ENCODE assay signal across 25 mouse cellular contexts in the genomic region with DNA sequence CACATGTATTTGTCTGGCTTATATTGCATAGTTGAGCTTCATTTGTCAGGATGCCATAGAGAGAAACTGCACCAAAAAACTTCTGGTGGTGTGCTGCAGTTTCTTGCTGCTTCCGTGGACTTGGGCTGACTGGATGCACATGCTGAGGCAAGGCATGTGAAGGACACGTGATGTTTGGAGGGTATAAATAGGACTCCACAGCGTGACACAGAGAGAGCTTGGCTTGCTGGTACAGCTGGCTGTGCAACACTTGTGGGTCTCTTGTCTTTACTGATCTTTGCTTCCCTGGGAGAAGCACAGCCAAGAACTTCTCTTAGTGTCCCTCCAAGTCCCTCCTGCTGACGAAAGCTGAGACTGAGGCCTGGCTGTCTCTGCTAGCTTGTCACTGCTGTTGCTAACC.
DNase-seq lines count a peak whose midpoint lies in the region; ATAC-seq and TF ChIP-seq lines count a peak whose summit lies in the region.
"Had no signal": no experiment of that assay in that cellular context is flagged by ENCODE, and none has a peak within 500 bp of the region (broad histone marks: within the 10 kb centered on the region; RNA-seq: fewer than 3 reads in every experiment).

No protein-coding gene starts in this region.

- no peak overlapping the region for H3K4me2 ChIP-seq in midbrain, embryonic 11.5 days
- no peak overlapping the region for H3K4me2 ChIP-seq in midbrain, embryonic 14.5 days (ENCODE audit: low read length)
- no peak overlapping the region for H3K4me2 ChIP-seq in CH12.LX (ENCODE audit: insufficient read depth, low read depth, poor library complexity, severe bottlenecking)
- H3K4me2 ChIP-seq in myocyte (ENCODE audit: low read depth) = peak overlapping the region; percentile 48
- H3K4me2 ChIP-seq: embryonic facial prominence, embryonic 12.5 days; embryonic facial prominence, embryonic 15.5 days; heart, embryonic 13.5 days; hindbrain, embryonic 12.5 days; hindbrain, embryonic 15.5 days had no signal

- H3ac ChIP-seq in myocyte (ENCODE audit: control insufficient read depth, insufficient read length) = no peak overlapping the region

- H3K27ac ChIP-seq in gastrocnemius, adult 2 months = no peak overlapping the region; the same call in 1 of the 2 replicates
- H3K27ac ChIP-seq in midbrain, embryonic 11.5 days (ENCODE audit: low read depth, low read length) = no peak overlapping the region
- H3K27ac ChIP-seq in midbrain, embryonic 14.5 days (replicated peaks; ENCODE audit: low read depth, low read length) = no peak overlapping the region
- H3K27ac ChIP-seq in CH12.LX (ENCODE audit: insufficient read depth, low read depth) = no peak overlapping the region
- H3K27ac ChIP-seq: embryonic facial prominence, embryonic 12.5 days; embryonic facial prominence, embryonic 15.5 days; heart, embryonic 13.5 days; hindbrain, embryonic 12.5 days; hindbrain, embryonic 15.5 days had no signal

- no peak for TF ChIP-seq POLR2A in CH12.LX (IDR thresholded peaks at IDR 0.05; ENCODE audit: low read depth, low read length)
- no peak for TF ChIP-seq POLR2A in myocyte (IDR thresholded peaks at IDR 0.05; ENCODE audit: insufficient read length, low read depth)

- no peaks in the 10 kb centered on the region for H3K79me2 ChIP-seq in CH12.LX (replicated peaks; ENCODE audit: control insufficient read depth, extremely low read depth, insufficient read depth, poor library complexity, severe bottlenecking)
- H3K79me2 ChIP-seq in myocyte (ENCODE audit: control insufficient read depth, insufficient read depth) = no peaks in the 10 kb centered on the region

- no peak overlapping the region for H3K4me3 ChIP-seq in gastrocnemius, adult 2 months
- no peak overlapping the region for H3K4me3 ChIP-seq in midbrain, embryonic 11.5 days (ENCODE audit: low read depth, low read length)
- H3K4me3 ChIP-seq in midbrain, embryonic 14.5 days (replicated peaks; ENCODE audit: low read depth, low read length) = no peak overlapping the region
- no peak overlapping the region for H3K4me3 ChIP-seq in CH12.LX (replicated peaks in 1 of 3; ENCODE audit: low read depth in 2 of 3, low read length in 2 of 3, poor library complexity in 1 of 3)
- no peak overlapping the region for H3K4me3 ChIP-seq in myocyte
- H3K4me3 ChIP-seq: embryonic facial prominence, embryonic 12.5 days; embryonic facial prominence, embryonic 15.5 days; heart, embryonic 13.5 days; hindbrain, embryonic 12.5 days; hindbrain, embryonic 15.5 days had no signal

- DNase-seq in gastrocnemius, adult 2 months = peak; percentile 38
- no peak for DNase-seq in gastrocnemius, postnatal 4 days (ENCODE audit: low spot score in 2 of 2)
- peak; percentile 61 for DNase-seq in midbrain, embryonic 11.5 days (ENCODE audit: low spot score, missing footprints)
- DNase-seq in midbrain, embryonic 14.5 days = no peak
- no peak for DNase-seq in CH12.LX (ENCODE audit: extremely low read depth)
- no peak for DNase-seq in thymus, postnatal 14 days
- DNase-seq in kidney, postnatal 4 days = no peak
- DNase-seq: adrenal gland, adult 2 months; adrenal gland, postnatal 14 days; cerebellum, adult 11 months; cerebellum, adult 2 months; cerebellum, adult 9-11 months; cerebellum, postnatal 25 days; forebrain, postnatal 0 days; gastrocnemius, postnatal 14 days had no signal

- no peak overlapping the region for H3K9ac ChIP-seq in midbrain, embryonic 11.5 days (ENCODE audit: low read length)
- H3K9ac ChIP-seq in midbrain, embryonic 14.5 days (replicated peaks; ENCODE audit: low read length) = no peak overlapping the region
- no peak overlapping the region for H3K9ac ChIP-seq in CH12.LX (ENCODE audit: insufficient read depth, low read depth)
- H3K9ac ChIP-seq: embryonic facial prominence, embryonic 12.5 days; embryonic facial prominence, embryonic 15.5 days; forebrain, postnatal 0 days; heart, embryonic 13.5 days; hindbrain, embryonic 12.5 days; hindbrain, embryonic 15.5 days had no signal

- no peaks in the 10 kb centered on the region for H3K9me3 ChIP-seq in midbrain, embryonic 11.5 days (ENCODE audit: control insufficient read depth, low read length)
- H3K9me3 ChIP-seq in midbrain, embryonic 14.5 days (ENCODE audit: control insufficient read depth, low read length) = no peaks in the 10 kb centered on the region
- H3K9me3 ChIP-seq in CH12.LX (replicated peaks; ENCODE audit: low read length) = no peaks in the 10 kb centered on the region
- H3K9me3 ChIP-seq: embryonic facial prominence, embryonic 12.5 days; embryonic facial prominence, embryonic 15.5 days; heart, embryonic 13.5 days; hindbrain, embryonic 12.5 days; hindbrain, embryonic 15.5 days had no signal

- no peak for TF ChIP-seq RAD21 in CH12.LX (IDR thresholded peaks at IDR 0.05; ENCODE audit: low read depth, low read length)

- no peaks in the 10 kb centered on the region for H3K27me3 ChIP-seq in midbrain, embryonic 11.5 days (ENCODE audit: control insufficient read depth, insufficient read depth, low read length)
- H3K27me3 ChIP-seq in midbrain, embryonic 14.5 days (ENCODE audit: control insufficient read depth, insufficient read depth, low read length) = no peaks in the 10 kb centered on the region
- H3K27me3 ChIP-seq in CH12.LX (replicated peaks) (peaks cover 27% of the 10 kb centered on the region), myocyte (ENCODE audit: control insufficient read depth, insufficient read depth, insufficient read length) (no peaks in the 10 kb centered on the region)
- H3K27me3 ChIP-seq: embryonic facial prominence, embryonic 12.5 days; embryonic facial prominence, embryonic 15.5 days; heart, embryonic 13.5 days; hindbrain, embryonic 12.5 days; hindbrain, embryonic 15.5 days had no signal

- intact Hi-C loops in gastrocnemius, adult 2 months (cut with DNase I) = loop anchor here (10.0 kb wide), 1 partner anchor 367 kb away; no protein-coding TSS in a partner anchor

- 82% methylated on average over 4 of the region's 4 CpGs for WGBS in midbrain, embryonic 11.5 days
- WGBS in midbrain, embryonic 14.5 days = 89% methylated on average over 4 of the region's 4 CpGs

- H3K36me3 ChIP-seq in midbrain, embryonic 11.5 days (ENCODE audit: control insufficient read depth, insufficient read depth, low read length) = no peaks in the 10 kb centered on the region
- H3K36me3 ChIP-seq in midbrain, embryonic 14.5 days (ENCODE audit: control insufficient read depth, insufficient read depth, low read length) = no peaks in the 10 kb centered on the region
- H3K36me3 ChIP-seq in CH12.LX (replicated peaks in 1 of 2; ENCODE audit: control insufficient read depth in 1 of 2, insufficient read depth in 1 of 2, low read length in 1 of 2) (no peaks in the 10 kb centered on the region), myocyte (ENCODE audit: control insufficient read depth, insufficient read depth) (no peaks in the 10 kb centered on the region)
- H3K36me3 ChIP-seq: embryonic facial prominence, embryonic 12.5 days; embryonic facial prominence, embryonic 15.5 days; heart, embryonic 13.5 days; hindbrain, embryonic 12.5 days; hindbrain, embryonic 15.5 days had no signal

- no peak for ATAC-seq in midbrain, embryonic 11.5 days (ENCODE audit: low FRiP score)
- no peak for ATAC-seq in midbrain, embryonic 14.5 days (ENCODE audit: low FRiP score, low TSS enrichment)
- ATAC-seq: CD4-positive, CD25-positive, alpha-beta regulatory T cell, adult 4 months; forebrain, embryonic 14.5 days; forebrain, postnatal 0 days; intestine, postnatal 0 days; Patski had no signal

- in situ Hi-C loops in CH12.LX (cut with MboI; ENCODE audit: low pct_ligation_motif_present, low pct_unique_long_range_greater_than_20kb, low sequenced_read_pairs) = loop anchor here (25.0 kb wide), 1 partner anchor 1020 kb away; no protein-coding TSS in a partner anchor

- TF ChIP-seq EP300 in CH12.LX (IDR thresholded peaks at IDR 0.05; ENCODE audit: low read length) = no peak

- no peak for TF ChIP-seq CTCF in gastrocnemius, adult 2 months (IDR thresholded peaks at IDR 0.05)
- no peak for TF ChIP-seq CTCF in CH12.LX (conservative IDR thresholded peaks at IDR 0.05 in 1 of 2, IDR thresholded peaks at IDR 0.05 in 1 of 2; ENCODE audit: low read depth in 2 of 2, low read length in 2 of 2)

- dilution Hi-C loops in CH12.LX (cut with MboI; ENCODE audit: extremely low pct_ligation_motif_present, extremely low pct_unique_long_range_greater_than_20kb, low sequenced_read_pairs) = no loop called here

- no peaks in the 10 kb centered on the region for H3K4me1 ChIP-seq in midbrain, embryonic 11.5 days (ENCODE audit: control insufficient read depth, insufficient read depth, low read length)
- no peaks in the 10 kb centered on the region for H3K4me1 ChIP-seq in midbrain, embryonic 14.5 days (ENCODE audit: control insufficient read depth, insufficient read depth, low read length)
- H3K4me1 ChIP-seq in CH12.LX (ENCODE audit: control insufficient read depth in 1 of 2, insufficient read depth in 2 of 2) = no peaks in the 10 kb centered on the region; a peak in 1 of 4 replicates
- H3K4me1 ChIP-seq: embryonic facial prominence, embryonic 12.5 days; embryonic facial prominence, embryonic 15.5 days; heart, embryonic 13.5 days; hindbrain, embryonic 12.5 days had no signal

TF ChIP-seq in CH12.LX, 34 proteins besides CTCF, POLR2A, EP300 and RAD21:
- TF ChIP-seq POLR2AphosphoS2 (IDR thresholded peaks at IDR 0.05; ENCODE audit: low read depth, low read length) (no peak), BHLHE40 (IDR thresholded peaks at IDR 0.05; ENCODE audit: low read depth, low read length) (peak; percentile 24; the same call in 1 of the 2 replicates), JUND (conservative IDR thresholded peaks at IDR 0.05; ENCODE audit: low read depth, low read length) (no peak)
TF ChIP-seq in CH12.LX: peak in this region for 1.

TF ChIP-seq in myocyte, 11 proteins besides CTCF, POLR2A, EP300 and RAD21:
- peak in 1 of 3 experiments; percentile 37 for TF ChIP-seq MYOD1 (IDR thresholded peaks at IDR 0.05; ENCODE audit: control insufficient read depth in 1 of 3, insufficient read length in 2 of 3, low read depth in 2 of 3)
- no peak for TF ChIP-seq POLR2AphosphoS2 (IDR thresholded peaks at IDR 0.05; ENCODE audit: insufficient read length, low read depth)
- TF ChIP-seq E2F4 (IDR thresholded peaks at IDR 0.05; ENCODE audit: insufficient read depth) = no peak
- no peak for TF ChIP-seq REST (IDR thresholded peaks at IDR 0.05; ENCODE audit: insufficient read depth, insufficient read length)
- peak; percentile 65 for TF ChIP-seq USF1 (IDR thresholded peaks at IDR 0.05; ENCODE audit: low read depth)
- TF ChIP-seq TCF12 (IDR thresholded peaks at IDR 0.05; ENCODE audit: insufficient read depth, poor library complexity, severe bottlenecking) = no peak
- no peak for TF ChIP-seq MAX (IDR thresholded peaks at IDR 0.05; ENCODE audit: low read depth)
- peak in 1 of 3 experiments; percentile 50 for TF ChIP-seq MYOG (IDR thresholded peaks at IDR 0.05; ENCODE audit: control insufficient read depth in 1 of 3, insufficient read depth in 1 of 3, insufficient read length in 2 of 3, low read depth in 2 of 3)
- TF ChIP-seq SRF (IDR thresholded peaks at IDR 0.05; ENCODE audit: control insufficient read depth, insufficient read length, low read depth) = no peak

Comparison
In these comparisons a context has a peak if more than half of its experiments do, and no peak if none do; other contexts are left out.
1. DNase-seq: peak in gastrocnemius, adult 2 months (single experiment) and midbrain, embryonic 11.5 days (single experiment); none in gastrocnemius, postnatal 4 days (0 of 2), midbrain, embryonic 14.5 days (single experiment), CH12.LX (single experiment), thymus, postnatal 14 days (single experiment) and kidney, postnatal 4 days (0 of 2).